Mouse (Mus musculus) liver, embryonic 14.5 days (tissue): ENCODE measurements at regions not wholly inside any gene's neighbourhood (a gene's known extent, or its start where the extent isn't known, plus 50 kb on each side); places are given as distances from the start of the nearest gene placed in this dataset.

Experiments
- CTCF ChIP-seq: IDR thresholded peaks from 2 replicates; pipeline ENCODE4 v1.5.1; 2016; ENCODE audit warnings: antibody characterized with exemption, low read depth, control low read depth
- EP300 ChIP-seq: IDR thresholded peaks from 2 replicates; pipeline ENCODE4 v1.6.1; 2016; ENCODE audit warnings: antibody characterized with exemption, low read depth

GRCm38 (mm10) chr9:3161181-3161580 lies 124.5 kb downstream of the Gm10715 start:
- TF ChIP-seq CTCF (no peak), EP300 (no peak)
